Mouse (Mus musculus) granulocyte monocyte progenitor cell, adult 5-6 weeks (primary cell): Measurements from ENCODE around the gene Shisa3. TPM values are rescaled to one million over a fixed set of nuclear protein-coding genes. Genes with fewer than 3 reads are reported as not detected.
A peak's percentile ranks its signal among the peaks of the same experiment; 100 is the strongest.

Source experiments
- ATAC-seq: replicated peaks from 2 replicates; pipeline ENCODE4 v1.8.0; 2016; ENCODE audit warnings: mild to moderate bottlenecking, moderate TSS enrichment, inconsistent platforms; ENCODE audit not compliant: poor library complexity, severe bottlenecking
- total RNA-seq, 2 experiments: library from RNA; stranded (forward) in 1 of 2; stranded (reverse) in 1 of 2; fragments of 200-712, 200-1000 nt in 1 of 2; fragments of >200 nt in 1 of 2; fragmentation: Nextera tagmentation in 1 of 2; gene quantifications; 2 replicates each; pipeline ENCODE4 v1.2.3; 2014 to 2017

Shisa3 gene
- total RNA-seq (2014; fragmentation: Nextera tagmentation), result not detected in 2 replicates
- total RNA-seq (2017), result not detected in 2 replicates

DNA sequence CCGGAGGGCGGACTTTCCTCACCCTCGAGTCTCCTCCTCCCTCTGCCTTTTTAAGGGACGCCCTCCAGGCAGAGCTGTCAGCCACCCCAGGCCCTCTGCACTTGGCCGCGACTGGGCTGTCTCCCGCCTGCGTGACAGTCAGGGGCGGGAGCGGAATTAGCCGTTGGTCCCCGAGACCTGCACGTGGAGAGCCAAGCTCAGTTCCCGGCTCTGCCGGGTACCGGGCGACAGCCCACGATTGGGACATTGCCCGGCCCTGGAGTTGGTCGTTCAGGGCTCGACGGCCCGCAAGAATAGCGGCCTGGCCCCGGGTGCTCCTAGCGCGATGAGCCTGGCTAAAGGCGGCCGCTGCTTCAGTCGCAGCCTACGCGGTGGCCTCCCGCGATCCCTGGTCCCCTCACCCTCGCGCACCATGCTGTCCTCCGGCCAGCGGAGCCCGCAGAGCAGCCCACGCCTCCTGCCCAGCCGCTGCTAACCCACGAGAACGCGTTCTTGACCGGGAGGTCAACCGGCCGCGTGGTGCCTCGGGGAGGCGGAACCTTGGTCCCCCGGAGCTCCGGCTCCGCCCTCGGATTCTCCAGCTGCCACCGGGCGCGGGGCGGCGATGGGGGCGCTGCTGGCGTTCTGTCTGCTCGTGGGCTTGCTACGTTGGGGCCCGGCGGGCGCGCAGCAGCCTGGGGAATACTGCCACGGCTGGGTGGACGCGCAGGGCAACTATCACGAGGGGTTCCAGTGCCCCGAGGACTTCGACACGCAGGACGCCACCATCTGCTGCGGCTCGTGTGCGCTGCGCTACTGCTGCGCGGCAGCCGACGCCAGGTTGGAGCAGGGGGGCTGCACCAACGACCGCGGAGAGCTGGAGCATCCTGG, at the start of gene Shisa3:
TSS of gene Shisa3 (plus strand) at position 79 of the 870 bp plus-strand sequence.
- peak; percentile 73 for ATAC-seq

DNA sequence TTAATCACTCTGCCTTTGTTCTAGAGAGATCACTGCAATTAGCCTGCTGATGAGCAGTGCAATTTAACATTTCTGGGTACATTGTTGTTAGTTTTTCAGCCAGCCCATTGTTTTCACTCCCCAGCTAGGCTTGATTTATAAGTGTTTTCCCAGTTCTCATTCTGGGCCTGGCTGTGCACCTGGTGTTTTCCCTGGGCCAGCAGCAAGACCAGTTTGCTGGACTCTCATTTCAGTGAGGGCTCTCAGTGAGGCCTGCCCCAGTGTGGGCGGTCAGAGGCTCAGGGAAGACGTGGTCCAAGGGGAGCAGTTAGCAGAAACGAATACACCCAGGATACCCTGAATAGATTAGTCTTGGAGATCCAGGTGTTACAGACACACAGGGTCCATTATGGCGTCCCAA, 49.0 kb upstream of the Shisa3 start:
- no peak for ATAC-seq

- ATAC-seq, result no peak
Measured at GRCm38 (mm10) chr5:67559063-67559462, 48.6 kb upstream of the Shisa3 start.

GRCm38 (mm10) chr5:67572552-67573155, 35.0 kb upstream of the Shisa3 start:
- no peak for ATAC-seq

DNA sequence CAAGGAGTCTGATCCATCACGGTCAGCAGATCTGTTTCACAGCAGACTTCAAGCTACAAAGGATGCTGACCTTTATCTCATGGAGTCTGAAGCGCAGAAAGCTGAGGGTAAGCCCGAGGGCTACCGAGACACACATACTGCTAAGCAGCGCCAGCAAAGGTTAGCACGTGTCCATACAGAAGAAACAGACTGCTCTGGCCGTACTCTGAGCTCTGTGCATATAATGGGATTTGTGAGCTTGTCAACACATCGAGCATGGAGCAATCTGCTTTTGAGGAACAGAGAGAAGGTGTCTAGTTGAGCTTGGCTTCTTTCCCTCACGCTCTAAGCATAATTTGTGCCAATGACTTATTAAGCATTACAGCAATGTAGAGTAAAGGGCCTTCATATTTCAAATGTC, 33.6 kb upstream of the Shisa3 start:
- no peak for ATAC-seq

GRCm38 (mm10) chr5:67575705-67576104, 32.0 kb upstream of the Shisa3 start:
- ATAC-seq, result no peak

GRCm38 (mm10) chr5:67579725-67580633, 27.7 kb upstream of the Shisa3 start:
- ATAC-seq, result peak; percentile 65

DNA sequence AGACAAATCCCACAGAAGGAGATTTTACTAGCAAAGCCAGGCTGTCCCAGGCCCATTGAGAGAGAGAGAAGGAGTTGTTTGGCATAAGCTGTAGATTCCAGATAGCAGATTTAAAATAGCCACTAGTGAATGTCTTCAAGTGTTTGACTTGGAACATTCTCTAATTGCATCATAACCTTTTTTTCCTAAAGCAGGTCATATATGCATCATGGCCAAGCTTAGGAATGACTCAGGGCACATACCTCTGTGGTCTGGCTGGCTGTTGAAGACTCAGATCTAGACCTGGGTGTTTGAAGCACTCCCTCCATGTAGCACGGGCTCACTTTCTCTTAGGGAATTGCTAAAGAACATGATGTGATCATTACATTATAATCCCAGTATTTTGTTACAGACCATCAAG, 12.6 kb upstream of the Shisa3 start:
- ATAC-seq, result no peak

DNA sequence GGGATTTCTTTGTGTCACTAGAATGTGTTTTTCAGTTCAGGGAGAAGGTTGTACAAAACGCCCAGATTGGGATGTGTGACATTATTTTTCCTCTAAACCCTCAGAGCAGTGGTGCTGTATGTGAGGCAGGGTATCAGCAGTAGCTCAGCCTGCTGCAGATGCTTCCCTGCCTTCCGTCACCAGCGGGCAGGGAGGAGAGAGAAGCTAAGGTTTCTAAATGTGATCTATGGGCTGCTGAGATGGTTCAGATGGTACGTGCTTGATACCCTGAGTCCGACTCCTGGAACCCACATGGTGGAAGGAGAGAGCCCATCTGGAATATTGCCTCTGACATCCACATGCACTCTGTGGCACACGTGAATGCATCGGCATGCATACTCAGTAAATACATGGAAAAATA, 12.1 kb upstream of the Shisa3 start:
- no peak for ATAC-seq

GRCm38 (mm10) chr5:67599935-67600334, 7.7 kb upstream of the Shisa3 start:
- ATAC-seq, result peak; percentile 99

GRCm38 (mm10) chr5:67605951-67606350, 1.7 kb upstream of the Shisa3 start:
- ATAC-seq, result no peak

DNA sequence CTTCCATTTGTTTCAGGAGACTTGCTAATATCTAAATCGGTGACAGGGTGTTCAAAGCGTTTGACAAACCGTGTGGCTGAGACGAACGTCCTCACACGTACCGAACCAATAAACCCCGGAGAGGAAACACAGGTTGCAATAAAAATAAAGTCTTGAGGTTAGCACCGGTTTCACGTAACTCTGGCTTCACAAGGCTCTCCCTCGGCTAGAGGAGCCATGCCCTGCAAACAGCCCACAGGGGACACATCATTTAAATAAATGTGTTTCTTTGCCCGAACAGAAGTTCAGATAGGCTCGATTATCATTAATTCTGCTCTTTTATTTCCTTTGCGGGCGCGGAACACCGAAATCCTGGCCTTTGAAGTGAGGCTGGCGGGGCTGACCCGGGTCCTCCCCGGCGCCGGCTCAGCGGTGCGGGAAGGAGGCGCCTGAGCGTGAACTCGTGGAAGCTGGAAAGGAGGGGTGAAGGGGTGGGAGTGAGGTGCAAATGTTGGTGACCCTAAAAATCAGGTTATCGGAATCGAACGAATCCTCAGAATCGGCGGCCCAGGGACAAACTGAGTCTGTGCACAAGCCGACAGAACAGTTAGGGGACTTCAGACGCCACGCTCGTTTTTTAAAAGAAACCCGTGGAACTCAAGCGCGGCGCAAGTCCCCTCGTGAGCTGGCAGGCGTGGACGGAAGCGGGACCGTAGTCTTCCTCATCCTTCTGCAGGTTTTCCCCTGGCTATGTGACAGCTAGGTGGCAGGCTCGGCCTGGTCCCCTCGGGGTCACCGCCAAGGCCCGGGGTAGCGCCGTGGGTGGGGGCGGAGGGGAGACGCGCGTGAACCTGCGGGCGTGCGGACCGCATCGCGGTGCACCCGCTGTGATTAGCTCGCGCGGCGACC, 522 bp upstream of the Shisa3 start:
- ATAC-seq, result no peak; the same call in 1 of the 2 replicates

GRCm38 (mm10) chr5:67608674-67609519, 1.2 kb downstream of the Shisa3 start:
- no peak for ATAC-seq

DNA sequence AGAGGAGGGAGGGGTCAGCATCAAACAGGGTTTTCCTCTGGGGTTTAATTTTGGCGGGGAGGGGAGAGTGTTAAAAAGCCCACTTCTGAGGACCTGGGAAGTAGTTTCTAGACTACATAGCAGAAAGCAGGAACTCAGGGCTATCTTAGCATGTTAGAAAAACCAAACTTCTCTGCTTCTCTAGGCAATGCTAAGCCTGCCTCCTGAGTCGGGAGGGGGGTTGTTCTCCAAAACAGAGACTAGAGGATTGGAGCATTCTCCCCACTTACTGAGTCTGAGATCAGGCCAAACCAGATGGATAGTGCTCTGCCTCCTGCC, 1.8 kb downstream of the Shisa3 start:
- no peak for ATAC-seq

DNA sequence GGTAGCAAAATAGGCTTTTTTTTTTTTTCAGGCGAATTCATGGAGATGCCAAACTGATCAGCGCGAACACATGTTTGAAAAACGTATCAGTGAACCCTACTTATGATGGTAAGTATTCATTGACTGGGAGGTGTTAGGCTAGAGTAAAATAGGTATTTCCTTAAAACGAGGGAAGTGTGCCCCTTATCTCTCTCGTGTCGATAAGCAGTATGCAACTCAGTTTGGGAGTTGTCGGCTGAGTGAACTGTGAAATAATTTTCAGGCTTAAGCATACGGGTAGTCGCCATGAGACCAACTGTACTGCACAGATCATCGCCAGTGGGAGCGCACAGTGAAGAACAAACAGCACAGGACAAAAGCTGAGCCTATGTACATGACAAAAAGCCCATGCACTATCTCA, 13.5 kb downstream of the Shisa3 start:
- ATAC-seq, result no peak

- ATAC-seq, result no peak
Measured at GRCm38 (mm10) chr5:67628180-67628940, 20.7 kb downstream of the Shisa3 start.

GRCm38 (mm10) chr5:67629440-67629839, 21.8 kb downstream of the Shisa3 start:
- no peak for ATAC-seq

DNA sequence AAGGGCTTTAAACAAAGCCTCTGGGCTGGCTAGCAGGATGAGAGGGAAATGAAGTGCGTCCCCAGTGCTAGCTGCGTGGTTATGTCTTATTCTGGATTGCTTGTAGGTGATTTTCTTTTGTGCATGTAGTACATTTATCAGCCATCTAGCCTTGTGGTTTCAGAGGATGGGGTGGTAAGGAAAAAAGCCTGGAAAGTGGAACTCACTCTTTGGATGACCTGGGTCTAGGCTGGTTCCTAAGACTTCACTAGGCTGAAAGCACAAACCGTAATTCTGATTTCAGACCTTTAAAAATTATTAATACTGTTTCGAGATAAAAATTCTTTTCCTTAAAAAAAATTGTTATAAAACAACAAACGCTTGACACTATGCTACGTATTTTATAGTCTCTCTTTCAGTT, 22.2 kb downstream of the Shisa3 start:
- no peak for ATAC-seq
